Mouse (Mus musculus) heart, adult 2 months (tissue): ENCODE results near the gene Lbx2.

Experiments
- CTCF ChIP-seq: fragments of 200-600 bp; IDR thresholded peaks from 2 replicates; pipeline ENCODE4 v1.8.1; 2022; ENCODE audit warnings: antibody characterized with exemption, mild to moderate bottlenecking, moderate library complexity
- EP300 ChIP-seq: fragments of 200-500 bp; IDR thresholded peaks from 2 replicates; pipeline ENCODE4 v1.6.1; 2011; ENCODE audit warnings: low read depth, low read length, control low read depth; ENCODE audit not compliant: insufficient read depth

GRCm38 (mm10) chr6:83108762-83109668, 22.8 kb downstream of the Lbx2 start, which contains the start of gene Mrpl53:
- no peak for TF ChIP-seq CTCF
- peak; percentile 72; the same call in 1 of the 2 replicates for TF ChIP-seq EP300
